Mouse (Mus musculus): ENCODE results near the gene Tmem30c.

The Tmem30c gene

GRCm38 (mm10) chr16:57231089-57231936 is 61.4 kb downstream of the Tmem30c start, which contains the start of gene Tbc1d23:
Gene Tbc1d23, minus strand, starts transcription at chr16:57231504.
- DNase-seq, result peak; percentile 95 to 96

DNA sequence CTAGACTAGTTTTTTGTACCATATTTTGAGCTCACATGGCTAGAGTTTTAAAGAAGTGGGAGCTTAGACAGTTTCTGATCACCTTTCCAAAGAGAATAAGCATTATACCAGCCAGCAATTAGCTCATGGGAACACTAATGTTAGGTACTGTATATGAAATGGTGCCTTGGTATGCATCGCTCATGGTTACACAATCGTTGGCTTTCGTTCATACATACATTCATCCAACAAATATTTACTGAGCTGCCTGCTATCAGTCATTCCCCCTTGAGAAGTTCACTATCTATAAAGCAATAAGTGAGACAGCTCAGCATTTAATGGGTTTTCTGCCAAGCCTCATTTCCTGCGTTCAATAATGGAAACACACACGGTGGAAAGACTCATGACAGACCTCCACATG is 66.2 kb downstream of the Tmem30c start:
- no peak for DNase-seq

DNA sequence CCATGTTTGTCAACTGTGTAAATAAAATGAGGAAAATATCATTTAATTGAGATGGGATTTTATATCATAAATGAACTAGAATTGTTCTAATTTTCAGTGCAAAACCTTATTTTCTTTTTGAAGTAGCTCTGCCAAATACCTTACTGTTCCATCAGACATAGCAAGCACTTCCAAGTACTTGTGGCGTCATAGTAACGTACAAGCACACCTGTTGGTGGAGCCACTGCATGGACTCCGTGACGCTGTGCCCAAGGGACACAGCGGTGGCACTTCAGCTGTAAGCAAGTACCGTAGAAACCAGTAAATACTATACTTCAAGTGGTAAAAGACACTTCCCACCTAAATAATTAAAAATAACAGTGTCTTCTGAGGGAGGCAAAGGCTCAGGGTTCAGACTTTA is 72.3 kb downstream of the Tmem30c start:
- no peak for DNase-seq
